In the genomic region with DNA sequence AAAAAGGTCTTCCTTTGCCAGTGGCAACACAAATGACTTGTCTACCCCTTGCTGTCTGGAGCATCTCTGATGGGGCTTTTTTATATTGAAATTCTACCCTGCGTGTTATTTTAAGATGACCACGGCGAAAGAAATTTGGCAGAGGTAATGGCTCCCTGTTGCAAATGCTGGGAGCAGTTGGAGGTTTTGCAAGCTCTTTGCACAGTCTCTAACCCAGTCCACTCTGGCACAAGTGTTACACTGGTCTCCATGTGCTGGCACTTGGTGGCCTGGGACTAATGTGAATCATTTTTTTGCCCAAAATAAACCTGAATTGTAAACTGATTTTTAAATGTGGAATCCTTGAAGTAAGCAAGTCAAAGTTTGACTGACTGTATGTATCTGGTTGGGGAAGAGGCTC, we compare ENCODE assay signal across 10 mouse cellular contexts.
DNase-seq lines count a peak whose midpoint lies in the region; ATAC-seq and TF ChIP-seq lines count a peak whose summit lies in the region.
"Had no signal": no experiment of that assay in that cellular context is flagged by ENCODE, and none has a peak within 500 bp of the region (broad histone marks: within the 10 kb centered on the region; RNA-seq: fewer than 3 reads in every experiment).

No protein-coding gene starts in this region.

- no peak overlapping the region for H3K9ac ChIP-seq in liver, adult 2 months (ENCODE audit: low read depth, low read length)
- H3K9ac ChIP-seq in liver, embryonic 11.5 days (ENCODE audit: low read depth, low read length): no peak overlapping the region
- no peak overlapping the region for H3K9ac ChIP-seq in midbrain, embryonic 15.5 days
- H3K9ac ChIP-seq in kidney, embryonic 15.5 days: no peak overlapping the region
- H3K9ac ChIP-seq: limb, embryonic 12.5 days had no signal

- peak; percentile 64 for DNase-seq in gastrocnemius, adult 18-20 months (ENCODE audit: low spot score)
- DNase-seq in gastrocnemius, postnatal 36 days: no peak
- peak; percentile 58 for DNase-seq in liver, adult 2 months (ENCODE audit: extremely low read depth, low read depth, low spot score)
- no peak for DNase-seq in liver, embryonic 11.5 days (ENCODE audit: low spot score)
- peak; percentile 65 for DNase-seq in cerebellum, adult 9-11 months
- no peak for DNase-seq in yolk sac, embryonic 10.5 days (ENCODE audit: low spot score)
- DNase-seq: kidney, postnatal 4 days had no signal

- no peak overlapping the region for H3K4me3 ChIP-seq in liver, adult 2 months (ENCODE audit: insufficient read depth, low read depth, low read length)
- H3K4me3 ChIP-seq in liver, embryonic 11.5 days (ENCODE audit: low read depth, low read length): no peak overlapping the region
- no peak overlapping the region for H3K4me3 ChIP-seq in midbrain, embryonic 15.5 days
- no peak overlapping the region for H3K4me3 ChIP-seq in kidney, embryonic 15.5 days (replicated peaks)
- H3K4me3 ChIP-seq: limb, embryonic 12.5 days had no signal

- TF ChIP-seq CTCF in liver, adult 2 months (IDR thresholded peaks at IDR 0.05; ENCODE audit: low read depth, low read length): no peak

- no peaks in the 10 kb centered on the region for H3K9me3 ChIP-seq in liver, embryonic 11.5 days (ENCODE audit: control insufficient read depth, low read length)
- H3K9me3 ChIP-seq in midbrain, embryonic 15.5 days: no peaks in the 10 kb centered on the region
- no peaks in the 10 kb centered on the region for H3K9me3 ChIP-seq in kidney, embryonic 15.5 days (replicated peaks)
- H3K9me3 ChIP-seq: limb, embryonic 12.5 days had no signal

- no peak for ATAC-seq in liver, embryonic 11.5 days (replicated peaks; ENCODE audit: low FRiP score)
- ATAC-seq in midbrain, embryonic 15.5 days (replicated peaks): no peak
- no peak for ATAC-seq in kidney, embryonic 15.5 days (replicated peaks; ENCODE audit: low FRiP score)

- no peaks in the 10 kb centered on the region for H3K27me3 ChIP-seq in liver, adult 2 months (ENCODE audit: control insufficient read depth, insufficient read depth, low read length)
- no peaks in the 10 kb centered on the region for H3K27me3 ChIP-seq in liver, embryonic 11.5 days (replicated peaks; ENCODE audit: control insufficient read depth, insufficient read depth, low read length)
- H3K27me3 ChIP-seq in midbrain, embryonic 15.5 days (replicated peaks): no peaks in the 10 kb centered on the region
- no peaks in the 10 kb centered on the region for H3K27me3 ChIP-seq in kidney, embryonic 15.5 days
- H3K27me3 ChIP-seq: limb, embryonic 12.5 days had no signal

- intact Hi-C loops in gastrocnemius, postnatal 36 days (cut with DNase I): no loop called here

- H3K4me1 ChIP-seq in liver, adult 2 months (ENCODE audit: control insufficient read depth, insufficient read depth, low read length): peaks cover 7% of the 10 kb centered on the region; the same call in 1 of the 2 replicates
- H3K4me1 ChIP-seq in liver, embryonic 11.5 days (replicated peaks; ENCODE audit: control insufficient read depth, insufficient read depth, low read length): 0 out of 2 replicates have a peak, but pooled peaks cover 4% of the 10 kb centered on the region
- H3K4me1 ChIP-seq in midbrain, embryonic 15.5 days: peaks cover 34% of the 10 kb centered on the region
- H3K4me1 ChIP-seq in kidney, embryonic 15.5 days: peaks cover 12% of the 10 kb centered on the region

- WGBS in liver, adult 2 months: 37% methylated on average over 3 of the region's 3 CpGs
- 89% methylated on average over 3 of the region's 3 CpGs for WGBS in liver, embryonic 11.5 days
- 80% methylated on average over 3 of the region's 3 CpGs for WGBS in midbrain, embryonic 15.5 days
- WGBS in kidney, embryonic 15.5 days: 90% methylated on average over 3 of the region's 3 CpGs

- no peak for TF ChIP-seq POLR2A in liver, adult 2 months (IDR thresholded peaks at IDR 0.05; ENCODE audit: extremely low read depth, insufficient read depth, low read length)

- no peaks in the 10 kb centered on the region; the same call in 1 of the 2 replicates for H3K36me3 ChIP-seq in liver, adult 2 months (ENCODE audit: control insufficient read depth, insufficient read depth, low read length)
- H3K36me3 ChIP-seq in liver, embryonic 11.5 days (ENCODE audit: control insufficient read depth, insufficient read depth, low read length): no peaks in the 10 kb centered on the region
- H3K36me3 ChIP-seq in midbrain, embryonic 15.5 days (replicated peaks): no peaks in the 10 kb centered on the region
- H3K36me3 ChIP-seq in kidney, embryonic 15.5 days: no peaks in the 10 kb centered on the region
- H3K36me3 ChIP-seq: limb, embryonic 12.5 days had no signal

- no peaks in the 10 kb centered on the region for H3K79me2 ChIP-seq in liver, adult 2 months (ENCODE audit: control insufficient read depth, insufficient read depth, low read length)

- no peak overlapping the region for H3K4me2 ChIP-seq in liver, embryonic 11.5 days
- H3K4me2 ChIP-seq in midbrain, embryonic 15.5 days: no peak overlapping the region
- no peak overlapping the region for H3K4me2 ChIP-seq in kidney, embryonic 15.5 days
- H3K4me2 ChIP-seq: limb, embryonic 12.5 days had no signal

- no peak overlapping the region; the same call in 1 of the 2 replicates for H3K27ac ChIP-seq in liver, adult 2 months (replicated peaks; ENCODE audit: insufficient read depth, low read depth, low read length)
- no peak overlapping the region for H3K27ac ChIP-seq in liver, embryonic 11.5 days (ENCODE audit: low read depth, low read length)
- H3K27ac ChIP-seq in midbrain, embryonic 15.5 days: peak overlapping the region; percentile 63; the same call in 1 of the 2 replicates
- H3K27ac ChIP-seq in kidney, embryonic 15.5 days: no peak overlapping the region

Comparison
In these comparisons a context has a peak if more than half of its experiments do, and no peak if none do; other contexts are left out.
1. DNase-seq: peak in gastrocnemius, adult 18-20 months (single experiment), liver, adult 2 months (single experiment) and cerebellum, adult 9-11 months (single experiment); none in gastrocnemius, postnatal 36 days (0 of 2), liver, embryonic 11.5 days (single experiment) and yolk sac, embryonic 10.5 days (single experiment).